Mouse (Mus musculus) thymus, adult 2 months (tissue): Measurements from ENCODE around the gene Col6a1. TPM values are rescaled to one million over a fixed set of nuclear protein-coding genes. Genes with fewer than 3 reads are reported as not detected.

Experiments used
- DNase-seq: peaks from one replicate; pipeline ENCODE4 v3.0.0; 2021
- H3K27ac ChIP-seq: fragments of 200-500 bp; 2 replicates; pipeline ENCODE4 v1.5.1; 2012; ENCODE audit warnings: low read length, control low read depth; ENCODE audit not compliant: control insufficient read depth, insufficient read depth
- H3K27me3 ChIP-seq: fragments of 200-500 bp; 2 replicates; pipeline ENCODE4 v1.6.1; 2012; ENCODE audit warnings: mild to moderate bottlenecking, low read length, moderate library complexity, mixed read lengths; ENCODE audit not compliant: control insufficient read depth, insufficient read depth
- H3K36me3 ChIP-seq: fragments of 200-500 bp; 2 replicates; pipeline ENCODE4 v1.6.1; 2012; ENCODE audit warnings: mild to moderate bottlenecking, low read length, moderate library complexity; ENCODE audit not compliant: control insufficient read depth, insufficient read depth
- H3K4me1 ChIP-seq: fragments of 200-500 bp; replicated peaks from 2 replicates; pipeline ENCODE4 v1.6.1; 2012; ENCODE audit warnings: low read length; ENCODE audit not compliant: control insufficient read depth, insufficient read depth
- H3K4me3 ChIP-seq: fragments of 200-500 bp; 2 replicates; pipeline ENCODE4 v1.5.1; 2012; ENCODE audit warnings: mild to moderate bottlenecking, low read length, control low read depth, moderate library complexity; ENCODE audit not compliant: control insufficient read depth, insufficient read depth
- CTCF ChIP-seq: fragments of 200-500 bp; IDR thresholded peaks from 2 replicates; pipeline ENCODE4 v1.5.1; 2012; ENCODE audit warnings: mild to moderate bottlenecking, control low read depth, low read length, moderate library complexity, borderline replicate concordance; ENCODE audit not compliant: control insufficient read depth, poor library complexity, insufficient read depth; ENCODE audit errors: extremely low read depth
- POLR2A ChIP-seq: fragments of 200-500 bp; IDR thresholded peaks from 2 replicates; pipeline ENCODE4 v1.6.1; 2012; ENCODE audit warnings: mild to moderate bottlenecking, low read length, control low read depth, moderate library complexity; ENCODE audit not compliant: control insufficient read depth, poor library complexity, insufficient read depth; ENCODE audit errors: extremely low read depth
- WGBS: fragments of 180-500 bp; shearing (Covaris S2); methylation state at CpG from one replicate; pipeline ENCODE4 v1.1.7; 2018; 5-methylcytosine and 5-hydroxymethylcytosine counted together
- polyA plus RNA-seq: library from polyadenylated mRNA; depleted of rRNA; stranded (reverse); fragments of >200 nt; gene quantifications from 2 replicates; pipeline ENCODE4 v1.2.3, GENCODE M21; 2012

Gene Col6a1
- polyA plus RNA-seq, 1 experiment = 50.8 TPM

DNA sequence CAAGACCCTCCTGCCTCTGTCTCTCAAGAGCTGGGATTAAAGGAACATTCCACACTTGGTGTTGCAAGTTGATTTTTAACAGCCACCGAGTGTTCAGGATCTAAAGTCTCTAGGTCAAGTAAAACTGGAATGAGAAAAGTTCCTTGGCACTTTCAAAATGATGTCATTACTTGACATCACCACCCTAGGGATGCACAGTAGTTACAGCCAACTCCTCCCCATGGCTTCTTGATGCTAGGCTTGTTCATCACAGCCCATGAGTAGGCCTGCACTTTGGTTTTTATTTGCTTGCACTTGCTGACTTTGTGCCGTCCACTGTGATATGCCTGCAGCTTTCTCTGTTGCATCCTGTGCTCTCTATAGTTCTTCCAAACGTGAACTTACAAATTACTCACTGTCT, 21.6 kb downstream of the Col6a1 start:
- Histone ChIP-seq H3K4me3 (no peak overlapping the region), H3K36me3 (no peaks in the 10 kb centered on the region), H3K4me1 (no peaks in the 10 kb centered on the region), H3K27ac (no peak overlapping the region), H3K27me3 (no peaks in the 10 kb centered on the region)
- TF ChIP-seq POLR2A = no peak
- no peak for TF ChIP-seq CTCF
- no peak for DNase-seq
- WGBS = 85% methylated on average over 3 of the region's 3 CpGs

DNA sequence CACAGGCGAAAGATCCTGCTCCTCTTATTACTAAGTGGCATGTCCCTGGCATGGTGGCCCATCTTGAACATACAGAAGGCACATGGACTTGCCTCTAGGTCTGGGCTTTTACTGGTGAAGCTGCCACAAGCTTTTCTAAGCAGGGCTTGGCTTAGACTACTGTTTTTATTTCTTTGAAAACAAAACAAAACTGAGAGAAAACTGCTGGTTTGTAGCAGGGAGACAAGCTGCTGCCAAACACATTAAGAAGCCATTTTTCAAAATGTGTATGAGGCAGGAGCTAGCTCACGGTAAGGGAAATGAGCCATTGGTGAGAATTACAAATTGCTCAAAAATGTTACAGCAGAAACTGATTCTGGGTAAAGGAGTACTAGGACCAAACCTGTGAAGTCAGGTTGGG, 24.5 kb downstream of the Col6a1 start:
- H3K36me3 ChIP-seq = no peaks in the 10 kb centered on the region
- no peaks in the 10 kb centered on the region for H3K4me1 ChIP-seq
- no peak overlapping the region for H3K27ac ChIP-seq
- TF ChIP-seq POLR2A (no peak), CTCF (no peak)
- 87% methylated on average over 2 of the region's 2 CpGs for WGBS
- no peak overlapping the region for H3K4me3 ChIP-seq
- H3K27me3 ChIP-seq = no peaks in the 10 kb centered on the region
- no peak for DNase-seq

DNA sequence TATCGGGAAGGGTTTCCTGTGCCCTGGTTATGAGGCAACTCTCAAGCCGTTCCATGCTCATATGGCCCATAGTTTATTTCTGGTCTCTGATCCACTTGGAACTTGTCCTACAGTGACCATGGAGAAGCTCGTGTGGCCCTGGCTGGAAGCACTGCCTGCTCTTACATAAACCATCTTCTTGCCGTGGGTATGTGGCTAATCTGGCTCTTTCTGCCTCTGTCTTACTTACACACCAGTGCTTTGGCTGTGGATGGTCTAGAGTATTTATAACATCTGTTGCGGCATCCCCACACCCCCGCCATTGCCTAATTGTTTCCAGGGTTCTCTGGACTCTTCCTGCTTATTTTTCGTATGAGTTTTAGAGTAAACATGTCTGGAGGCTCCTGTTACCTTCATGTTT, 26.2 kb downstream of the Col6a1 start:
- no peak for TF ChIP-seq CTCF
- no peak for TF ChIP-seq POLR2A
- Histone ChIP-seq H3K27me3 (no peaks in the 10 kb centered on the region), H3K27ac (no peak overlapping the region), H3K36me3 (no peaks in the 10 kb centered on the region), H3K4me1 (no peaks in the 10 kb centered on the region), H3K4me3 (no peak overlapping the region)
- 81% methylated on average over 7 of the region's 7 CpGs for WGBS
- DNase-seq = no peak

DNA sequence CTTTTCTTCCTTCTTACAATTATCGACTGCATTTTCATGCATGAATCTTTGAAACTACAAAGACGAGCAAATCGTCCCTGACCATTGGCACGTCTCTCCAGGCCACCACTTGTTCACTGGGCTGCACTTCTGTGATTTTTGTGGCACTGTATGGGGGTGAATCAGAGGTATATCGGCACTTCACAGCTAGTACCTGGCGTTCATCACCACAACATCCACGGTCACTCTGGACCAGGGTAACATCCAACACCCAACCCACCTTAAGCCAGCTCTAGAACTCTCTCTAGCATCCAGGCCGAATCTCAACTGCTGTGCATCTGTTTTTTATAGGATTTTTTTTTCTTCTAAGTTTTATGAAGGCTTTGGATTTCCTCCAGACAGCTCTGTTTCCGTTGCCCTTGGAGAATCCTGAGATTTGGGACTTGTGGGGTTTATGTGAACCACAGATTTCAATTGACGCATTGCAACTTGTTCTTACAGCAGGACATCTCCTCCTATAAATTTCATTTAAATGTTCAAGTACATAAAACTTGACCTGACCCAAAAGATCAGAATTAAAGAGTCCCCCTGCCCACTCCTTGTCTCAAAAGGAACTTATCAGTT, 30.6 kb downstream of the Col6a1 start:
- Histone ChIP-seq H3K4me1 (no peaks in the 10 kb centered on the region), H3K27me3 (no peaks in the 10 kb centered on the region), H3K27ac (no peak overlapping the region), H3K36me3 (no peaks in the 10 kb centered on the region), H3K4me3 (no peak overlapping the region)
- WGBS = 91% methylated on average over 10 of the region's 10 CpGs
- no peak for DNase-seq
- TF ChIP-seq CTCF = no peak
- no peak for TF ChIP-seq POLR2A

DNA sequence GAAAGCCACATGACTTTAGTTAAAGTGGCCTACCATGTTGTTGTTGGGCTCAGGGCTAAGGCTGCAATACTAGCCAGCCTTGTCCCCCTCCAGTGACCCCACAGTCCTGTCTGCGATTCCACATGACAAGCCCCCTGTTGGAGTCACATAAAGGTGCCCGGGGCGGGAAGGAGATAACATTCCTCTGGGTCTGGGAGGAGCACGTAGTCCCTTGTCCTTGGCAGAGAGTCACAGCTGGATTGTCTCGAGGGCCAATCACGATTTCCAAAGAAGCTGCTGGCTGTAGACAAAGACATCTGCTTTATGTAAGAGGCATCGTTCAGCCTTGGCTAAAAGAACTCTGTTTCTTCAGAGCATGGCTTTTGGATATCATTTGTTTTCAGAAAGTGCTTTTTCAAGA, 31.2 kb downstream of the Col6a1 start:
- Histone ChIP-seq H3K36me3 (no peaks in the 10 kb centered on the region), H3K27me3 (no peaks in the 10 kb centered on the region), H3K4me1 (no peaks in the 10 kb centered on the region), H3K27ac (no peak overlapping the region), H3K4me3 (no peak overlapping the region)
- WGBS = 69% methylated on average over 7 of the region's 7 CpGs
- DNase-seq = no peak
- TF ChIP-seq CTCF (no peak), POLR2A (no peak)

DNA sequence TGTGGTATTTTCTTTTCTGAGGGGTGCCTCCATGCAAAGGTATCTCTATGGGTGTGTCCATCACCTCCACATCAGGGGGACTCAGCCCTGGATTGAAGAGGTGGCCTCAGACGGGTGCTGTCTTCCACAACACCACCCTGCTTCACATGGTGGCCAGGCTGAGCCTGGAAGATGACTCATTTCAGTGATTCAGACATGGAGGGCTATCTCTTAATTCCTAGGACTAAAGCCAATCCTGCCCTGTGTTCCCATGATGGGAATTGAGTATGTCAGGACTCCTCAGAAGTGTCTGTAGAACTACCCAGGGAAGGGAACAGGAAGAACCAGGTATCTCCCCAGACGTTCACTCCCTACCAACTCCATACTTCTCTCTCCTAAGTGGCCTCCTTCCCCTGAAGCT, 32.5 kb downstream of the Col6a1 start:
- 77% methylated on average over 2 of the region's 2 CpGs for WGBS
- Histone ChIP-seq H3K27ac (no peak overlapping the region), H3K4me1 (no peaks in the 10 kb centered on the region), H3K36me3 (no peaks in the 10 kb centered on the region), H3K27me3 (no peaks in the 10 kb centered on the region), H3K4me3 (no peak overlapping the region)
- TF ChIP-seq POLR2A (no peak), CTCF (no peak)
- no peak for DNase-seq

DNA sequence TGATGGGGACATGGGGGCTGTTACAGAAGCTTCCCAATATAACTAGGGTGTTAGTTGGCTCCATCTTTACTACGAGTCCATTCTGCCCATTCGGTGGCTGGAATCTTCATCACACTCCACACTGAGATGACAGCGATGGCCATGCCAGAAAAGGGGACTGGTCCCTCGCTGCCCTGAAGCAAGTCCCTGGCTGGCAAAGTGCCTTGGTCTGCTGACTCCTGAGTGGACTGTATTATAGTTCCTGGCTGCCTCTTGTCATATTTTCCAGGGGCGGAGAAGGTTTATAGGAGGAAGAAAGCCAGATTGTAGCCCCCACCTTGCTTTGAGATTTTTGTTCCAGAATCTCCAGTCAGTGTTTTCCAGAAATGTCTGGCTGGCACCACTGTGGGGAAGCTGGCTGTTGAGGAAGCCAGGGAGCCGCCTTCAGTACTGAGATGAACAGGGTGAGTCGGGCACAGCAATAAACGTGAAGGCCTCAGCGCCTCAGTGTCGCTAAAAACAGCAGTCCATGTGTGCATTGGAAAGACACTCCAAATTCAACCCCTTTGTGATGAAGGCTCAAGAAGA, 40.4 kb downstream of the Col6a1 start:
- Histone ChIP-seq H3K4me1 (no peaks in the 10 kb centered on the region), H3K27ac (no peak overlapping the region), H3K27me3 (no peaks in the 10 kb centered on the region), H3K4me3 (no peak overlapping the region), H3K36me3 (no peaks in the 10 kb centered on the region)
- TF ChIP-seq POLR2A = no peak
- TF ChIP-seq CTCF = no peak
- no peak for DNase-seq
- WGBS = 91% methylated on average over 10 of the region's 10 CpGs
